Mouse (Mus musculus): Measurements from ENCODE around the gene Trim30b. TPM values are rescaled to one million over a fixed set of nuclear protein-coding genes. Genes with fewer than 3 reads are reported as not detected.
"Not testable (repeated sequence)": the region's sequence is repeated elsewhere in the genome, so short reads cannot be mapped to it uniquely, and the experiment has no call there.

Trim30b gene
- polyA plus RNA-seq, 1 experiment from 2014 or later, result 0.18 TPM

GRCm38 (mm10) chr7:104329171-104329570, 40.5 kb downstream of the Trim30b start, which contains the start of gene Trim34b:
Gene Trim34b, plus strand, starts transcription at chr7:104329471.
- H3K4me2 ChIP-seq; H3K9ac ChIP-seq; ATAC-seq (replicated peaks; ENCODE audit: insufficient number of reproducible peaks, insufficient read depth, low FRiP score, low read depth); H3K27ac ChIP-seq; H3K9me3 ChIP-seq (replicated peaks); H3K4me3 ChIP-seq; H3K27me3 ChIP-seq; H3K4me1 ChIP-seq (replicated peaks); H3K36me3 ChIP-seq: not testable (repeated sequence)
- WGBS, result 88% methylated on average over 2 of the region's 2 CpGs

DNA sequence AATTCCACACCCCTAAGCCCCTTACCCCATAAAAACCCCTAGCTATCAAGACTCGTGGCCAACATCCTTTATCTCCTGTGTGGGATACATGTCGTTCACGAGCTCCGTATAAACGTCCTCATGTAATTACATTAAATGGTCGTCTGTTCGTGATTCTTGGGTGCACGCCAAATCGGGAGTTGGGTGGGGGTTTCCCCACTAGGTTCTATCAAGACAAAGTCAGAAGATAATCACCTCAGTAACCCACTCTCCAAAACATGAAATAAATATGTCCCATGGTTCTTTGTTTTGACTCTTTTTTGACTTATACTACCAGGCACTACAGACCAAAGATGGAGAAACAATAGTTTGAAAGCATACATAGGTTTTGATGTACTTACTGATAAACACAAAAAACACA, 47.7 kb downstream of the Trim30b start:
- Histone ChIP-seq H3K27ac (no peak overlapping the region), H3K27me3 (no peaks in the 10 kb centered on the region), H3K36me3 (no peaks in the 10 kb centered on the region), H3K4me2 (no peak overlapping the region), H3K4me1 (replicated peaks) (no peaks in the 10 kb centered on the region), H3K9ac (no peak overlapping the region), H3K9me3 (replicated peaks) (no peaks in the 10 kb centered on the region), H3K4me3 (no peak overlapping the region)
- WGBS, result 61% methylated on average over 9 of the region's 9 CpGs
- ATAC-seq (replicated peaks; ENCODE audit: insufficient number of reproducible peaks, insufficient read depth, low FRiP score, low read depth), result no peak

DNA sequence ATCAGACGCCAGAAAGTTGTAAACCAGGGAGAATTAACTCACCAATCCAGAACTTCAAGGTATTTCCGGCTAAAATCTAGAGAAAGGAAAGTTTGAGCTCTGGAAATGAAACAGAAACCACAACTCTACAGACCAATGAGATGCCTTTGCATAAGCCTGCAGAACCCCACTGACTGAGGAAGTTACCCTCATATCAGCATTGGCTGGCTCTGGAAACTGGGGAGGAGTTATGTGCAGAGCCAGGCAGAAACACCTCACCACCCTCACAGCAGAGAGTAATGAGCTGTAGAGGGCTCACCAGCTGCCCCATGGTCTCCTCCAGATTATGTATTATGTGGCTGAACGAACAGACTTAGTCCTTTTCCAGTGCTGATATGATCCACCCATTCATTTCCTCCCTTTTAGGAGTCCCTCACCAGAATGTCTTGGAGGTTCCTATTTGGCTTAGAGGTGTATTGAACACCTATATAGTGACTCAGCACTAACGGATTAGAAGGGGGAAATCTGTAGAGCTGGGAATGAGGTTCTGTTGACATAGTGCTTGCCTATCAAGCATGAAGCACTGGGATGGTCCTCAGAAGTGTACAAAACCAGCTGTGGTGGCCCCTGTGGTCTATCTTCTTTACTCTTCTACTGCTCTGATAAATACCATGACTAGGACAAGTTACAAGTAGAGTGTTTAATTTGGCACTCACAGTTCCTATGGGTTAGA, 54.2 kb downstream of the Trim30b start, which contains the start of gene Trim12a:
Gene Trim12a, minus strand, starts transcription at position 98 of the 712 bp plus-strand sequence.
- not testable (repeated sequence) for H3K36me3 ChIP-seq; H3K9me3 ChIP-seq (replicated peaks); H3K4me1 ChIP-seq (replicated peaks); H3K27me3 ChIP-seq
- peak; percentile 93 for ATAC-seq (replicated peaks; ENCODE audit: insufficient number of reproducible peaks, insufficient read depth, low FRiP score, low read depth)
- Histone ChIP-seq H3K4me3 (peak within 1 kb of the TSS; percentile 63), H3K9ac (peak within 1 kb of the TSS; percentile 49), H3K4me2 (peak within 1 kb of the TSS; percentile 59), H3K27ac (peak within 1 kb of the TSS; percentile 74)
- 17% methylated on average over 4 of the region's 4 CpGs for WGBS

GRCm38 (mm10) chr7:104314796-104315353, 54.8 kb downstream of the Trim30b start:
- Histone ChIP-seq H3K27ac (peak overlapping the region; percentile 74), H3K27me3 (no peaks in the 10 kb centered on the region), H3K9me3 (replicated peaks) (no peaks in the 10 kb centered on the region), H3K4me3 (peak overlapping the region; percentile 63), H3K36me3 (no peaks in the 10 kb centered on the region), H3K9ac (peak overlapping the region; percentile 49), H3K4me2 (peak overlapping the region; percentile 59), H3K4me1 (replicated peaks) (no peaks in the 10 kb centered on the region)
- 0 out of 2 replicates have a peak, but pooled peaks have one; percentile 50 for ATAC-seq (replicated peaks; ENCODE audit: insufficient number of reproducible peaks, insufficient read depth, low FRiP score, low read depth)
- WGBS, result 6% methylated on average over 15 of the region's 15 CpGs

Other genes with a start within 250 kb of the Trim30b start
- not detected in 2 replicates for gene Ubqln5, start 240.1 kb downstream of the Trim30b start, polyA plus RNA-seq (2015; fragmentation: Nextera tagmentation; extraction: Ambion mirVana)
- gene Olfr643, start 232.5 kb downstream of the Trim30b start, polyA plus RNA-seq (2015; fragmentation: Nextera tagmentation; extraction: Ambion mirVana), result not detected in 2 replicates
- not detected in 2 replicates for gene Ubqln3, start 226.6 kb downstream of the Trim30b start, polyA plus RNA-seq (2015; fragmentation: Nextera tagmentation; extraction: Ambion mirVana)
- not detected in 2 replicates for gene Ubqlnl, start 219.3 kb downstream of the Trim30b start, polyA plus RNA-seq (2015; fragmentation: Nextera tagmentation; extraction: Ambion mirVana)
- gene Olfm5, start 205.1 kb downstream of the Trim30b start, polyA plus RNA-seq (2015; fragmentation: Nextera tagmentation; extraction: Ambion mirVana), result 0.18 TPM in 1 of 2 replicates, not detected in the other
- 0.16 and 0.25 TPM in 2 replicates for gene Olfr648, start 186.5 kb downstream of the Trim30b start, polyA plus RNA-seq (2015; fragmentation: Nextera tagmentation; extraction: Ambion mirVana)
- not detected in 2 replicates for gene Olfr649, start 173.9 kb downstream of the Trim30b start, polyA plus RNA-seq (2015; fragmentation: Nextera tagmentation; extraction: Ambion mirVana)
- 1.7 and 1.9 TPM in 2 replicates for gene Trim6, start 151.1 kb downstream of the Trim30b start, polyA plus RNA-seq (2015; fragmentation: Nextera tagmentation; extraction: Ambion mirVana)
- gene Trim34a, start 125.4 kb downstream of the Trim30b start, polyA plus RNA-seq (2015; fragmentation: Nextera tagmentation; extraction: Ambion mirVana), result 2.7 and 3.0 TPM in 2 replicates
- 0.48 and 0.72 TPM in 2 replicates for gene Trim5, start 81.8 kb downstream of the Trim30b start, polyA plus RNA-seq (2015; fragmentation: Nextera tagmentation; extraction: Ambion mirVana)
- 8.6 and 10.1 TPM in 2 replicates for gene Trim12a, start 54.4 kb downstream of the Trim30b start, polyA plus RNA-seq (2015; fragmentation: Nextera tagmentation; extraction: Ambion mirVana)
- 0.08 and 0.15 TPM in 2 replicates for gene Trim34b, start 40.4 kb downstream of the Trim30b start, polyA plus RNA-seq (2015; fragmentation: Nextera tagmentation; extraction: Ambion mirVana)
- 2.7 and 3.1 TPM in 2 replicates for gene Trim12c, start 16.5 kb downstream of the Trim30b start, polyA plus RNA-seq (2015; fragmentation: Nextera tagmentation; extraction: Ambion mirVana)
- 0.11 and 0.23 TPM in 2 replicates for gene Trim30c, start 31.0 kb upstream of the Trim30b start, polyA plus RNA-seq (2015; fragmentation: Nextera tagmentation; extraction: Ambion mirVana)
- gene Trim30a, start 95.3 kb upstream of the Trim30b start, polyA plus RNA-seq (2015; fragmentation: Nextera tagmentation; extraction: Ambion mirVana), result 0.92 and 1.9 TPM in 2 replicates
- 0.48 and 1.1 TPM in 2 replicates for gene Trim30d, start 138.0 kb upstream of the Trim30b start, polyA plus RNA-seq (2015; fragmentation: Nextera tagmentation; extraction: Ambion mirVana)
- not detected in 2 replicates for gene Olfr651, start 180.2 kb upstream of the Trim30b start, polyA plus RNA-seq (2015; fragmentation: Nextera tagmentation; extraction: Ambion mirVana)
- gene Olfr652, start 191.0 kb upstream of the Trim30b start, polyA plus RNA-seq (2015; fragmentation: Nextera tagmentation; extraction: Ambion mirVana), result not detected in 2 replicates
- not detected in 2 replicates for gene Olfr653, start 207.4 kb upstream of the Trim30b start, polyA plus RNA-seq (2015; fragmentation: Nextera tagmentation; extraction: Ambion mirVana)
- not detected in 2 replicates for gene Olfr654, start 217.1 kb upstream of the Trim30b start, polyA plus RNA-seq (2015; fragmentation: Nextera tagmentation; extraction: Ambion mirVana)
- gene Olfr655, start 231.9 kb upstream of the Trim30b start, polyA plus RNA-seq (2015; fragmentation: Nextera tagmentation; extraction: Ambion mirVana), result not detected in 2 replicates
- gene Olfr656, start 244.1 kb upstream of the Trim30b start, polyA plus RNA-seq (2015; fragmentation: Nextera tagmentation; extraction: Ambion mirVana), result not detected in 2 replicates

Measured in heart, embryonic 15.5 days (tissue).